Mouse (Mus musculus): ENCODE data around the gene Adssl1.

Adssl1 gene

GRCm38 (mm10) chr12:112660576-112661326, 40.9 kb downstream of the Adssl1 start:
- no peak for DNase-seq

GRCm38 (mm10) chr12:112661327-112661605, 41.4 kb downstream of the Adssl1 start:
- no peak for DNase-seq

GRCm38 (mm10) chr12:112661851-112662250, 42.0 kb downstream of the Adssl1 start:
- no peak for DNase-seq

- DNase-seq, result no peak
These were observed 43.5 kb downstream of the Adssl1 start for GRCm38 (mm10) chr12:112663303-112663702.

- DNase-seq, result no peak
These were observed 43.9 kb downstream of the Adssl1 start for GRCm38 (mm10) chr12:112663716-112664115.

- no peak for DNase-seq
These were observed 44.3 kb downstream of the Adssl1 start for GRCm38 (mm10) chr12:112664124-112664523.

- DNase-seq, result no peak
These were observed 44.8 kb downstream of the Adssl1 start for GRCm38 (mm10) chr12:112664656-112665055.

GRCm38 (mm10) chr12:112665445-112665844, 45.6 kb downstream of the Adssl1 start:
- DNase-seq, result peak; percentile 63

GRCm38 (mm10) chr12:112665881-112666544, 46.2 kb downstream of the Adssl1 start:
- DNase-seq, result no peak

- DNase-seq, result no peak
These were observed 47.9 kb downstream of the Adssl1 start for GRCm38 (mm10) chr12:112667619-112668297.

- peak; percentile 33 for DNase-seq
These were observed 51.0 kb downstream of the Adssl1 start for GRCm38 (mm10) chr12:112670718-112671393.

- no peak for DNase-seq
These were observed 52.0 kb downstream of the Adssl1 start for GRCm38 (mm10) chr12:112671891-112672290.

GRCm38 (mm10) chr12:112672744-112673575, 53.1 kb downstream of the Adssl1 start:
- DNase-seq, result no peak

- DNase-seq, result peak; percentile 52
These were observed 53.8 kb downstream of the Adssl1 start for GRCm38 (mm10) chr12:112673576-112674091.

- DNase-seq, result peak; percentile 73
These were observed 54.5 kb downstream of the Adssl1 start, which contains the start of gene Akt1 for GRCm38 (mm10) chr12:112674132-112675011. Gene Akt1, minus strand, starts transcription at chr12:112674884.

GRCm38 (mm10) chr12:112675245-112676035, 55.6 kb downstream of the Adssl1 start:
- DNase-seq, result peak; percentile 88

- DNase-seq, result no peak
These were observed 57.2 kb downstream of the Adssl1 start for GRCm38 (mm10) chr12:112677076-112677475.

- DNase-seq, result no peak
These were observed 58.2 kb downstream of the Adssl1 start for GRCm38 (mm10) chr12:112677943-112678554.

GRCm38 (mm10) chr12:112678555-112679026, 58.7 kb downstream of the Adssl1 start, which contains the start of gene Zbtb42:
Gene Zbtb42, plus strand, starts transcription at chr12:112678828.
- DNase-seq, result peak; percentile 74
